Mouse (Mus musculus) liver, embryonic 13.5 days (tissue): ENCODE results near the gene Nek10. TPM values are rescaled to one million over a fixed set of nuclear protein-coding genes. Genes with fewer than 3 reads are reported as not detected.

ENCODE experiments used
- ATAC-seq: fragments of 200-750 bp; cut with Nextera tagmentation; 2 replicates; pipeline ENCODE4 v1.8.0; 2017; ENCODE audit warnings: low read depth, mild to moderate bottlenecking, moderate number of reproducible peaks, moderate library complexity
- DNase-seq: peaks from one replicate; pipeline ENCODE4 v3.0.0; 2022
- H3K27ac ChIP-seq: fragments of 300-500 bp; sonication (generic); 2 replicates; pipeline ENCODE4 v1.5.1; 2015; ENCODE audit warnings: moderate library complexity, mild to moderate bottlenecking, inconsistent platforms
- H3K27me3 ChIP-seq: fragments of 300-500 bp; sonication (generic); 2 replicates; pipeline ENCODE4 v1.6.1; 2015; ENCODE audit warnings: mild to moderate bottlenecking, inconsistent platforms
- H3K36me3 ChIP-seq: fragments of 300-500 bp; sonication (generic); 2 replicates; pipeline ENCODE4 v1.6.1; 2015; ENCODE audit warnings: mild to moderate bottlenecking, inconsistent platforms
- H3K4me1 ChIP-seq: fragments of 300-500 bp; sonication (generic); replicated peaks from 2 replicates; pipeline ENCODE4 v1.6.1; 2015; ENCODE audit warnings: inconsistent platforms
- H3K4me2 ChIP-seq: fragments of 300-500 bp; sonication (generic); 2 replicates; pipeline ENCODE4 v1.6.1; 2015; ENCODE audit warnings: inconsistent platforms, mild to moderate bottlenecking, moderate library complexity
- H3K4me3 ChIP-seq: fragments of 300-500 bp; sonication (generic); replicated peaks from 2 replicates; pipeline ENCODE4 v1.5.1; 2015; ENCODE audit warnings: mild to moderate bottlenecking, inconsistent platforms
- H3K9ac ChIP-seq: fragments of 300-500 bp; sonication (generic); 2 replicates; pipeline ENCODE4 v1.6.1; 2015; ENCODE audit warnings: mild to moderate bottlenecking, inconsistent platforms
- H3K9me3 ChIP-seq: fragments of 300-500 bp; sonication (generic); replicated peaks from 2 replicates; pipeline ENCODE4 v1.6.1; 2016; ENCODE audit warnings: inconsistent platforms
- WGBS: fragments of 180-500 bp; shearing (Covaris S2); methylation state at CpG from one replicate; pipeline ENCODE4 v1.1.7; 2015; ENCODE audit not compliant: insufficient replicate concordance; 5-methylcytosine and 5-hydroxymethylcytosine counted together
- polyA plus RNA-seq: library from polyadenylated mRNA; unstranded; fragments of >200 nt; fragmentation: Nextera tagmentation; extraction: Ambion mirVana; gene quantifications from 2 replicates; pipeline ENCODE4 v1.2.1, GENCODE M21; 2015

The Nek10 gene
- polyA plus RNA-seq, 1 experiment from 2014 or later, result not detected

- 35% methylated on average over 1 of the region's 1 CpGs for WGBS
- Histone ChIP-seq H3K36me3 (no peaks in the 10 kb centered on the region), H3K27ac (no peak overlapping the region), H3K9me3 (no peaks in the 10 kb centered on the region), H3K4me3 (no peak overlapping the region), H3K4me1 (no peaks in the 10 kb centered on the region), H3K27me3 (no peaks in the 10 kb centered on the region), H3K4me2 (no peak overlapping the region), H3K9ac (no peak overlapping the region)
- ATAC-seq, result no peak
- no peak for DNase-seq
Measured at GRCm38 (mm10) chr14:14833498-14833897, 30.3 kb downstream of the Nek10 start.

- Histone ChIP-seq H3K36me3 (no peaks in the 10 kb centered on the region), H3K9ac (no peak overlapping the region), H3K27me3 (no peaks in the 10 kb centered on the region), H3K27ac (no peak overlapping the region), H3K4me1 (no peaks in the 10 kb centered on the region), H3K4me2 (no peak overlapping the region), H3K4me3 (no peak overlapping the region), H3K9me3 (no peaks in the 10 kb centered on the region)
- DNase-seq, result no peak
- no peak for ATAC-seq
- 38% methylated on average over 2 of the region's 2 CpGs for WGBS
Measured at GRCm38 (mm10) chr14:14834266-14834665, 31.1 kb downstream of the Nek10 start.

GRCm38 (mm10) chr14:14837627-14838026 lies 34.4 kb downstream of the Nek10 start:
- Histone ChIP-seq H3K9ac (no peak overlapping the region), H3K4me1 (no peaks in the 10 kb centered on the region), H3K27me3 (no peaks in the 10 kb centered on the region), H3K4me2 (no peak overlapping the region), H3K27ac (no peak overlapping the region), H3K9me3 (no peaks in the 10 kb centered on the region), H3K36me3 (no peaks in the 10 kb centered on the region), H3K4me3 (no peak overlapping the region)
- DNase-seq, result no peak
- WGBS, result 70% methylated on average over 4 of the region's 4 CpGs
- no peak for ATAC-seq

- no peaks in the 10 kb centered on the region for H3K4me1 ChIP-seq
- H3K9me3 ChIP-seq, result no peaks in the 10 kb centered on the region
- H3K9ac ChIP-seq, result no peak overlapping the region
- no peak overlapping the region for H3K4me3 ChIP-seq
- ATAC-seq (no peak), DNase-seq (no peak)
- WGBS, result 38% methylated on average over 1 of the region's 1 CpGs
- no peak overlapping the region for H3K27ac ChIP-seq
- H3K27me3 ChIP-seq, result no peaks in the 10 kb centered on the region
- no peaks in the 10 kb centered on the region for H3K36me3 ChIP-seq
- H3K4me2 ChIP-seq, result no peak overlapping the region
Measured at GRCm38 (mm10) chr14:14838109-14838508, 34.9 kb downstream of the Nek10 start.

GRCm38 (mm10) chr14:14842734-14843530 lies 39.7 kb downstream of the Nek10 start:
- no peaks in the 10 kb centered on the region for H3K27me3 ChIP-seq
- H3K4me3 ChIP-seq, result no peak overlapping the region
- WGBS, result 63% methylated on average over 8 of the region's 8 CpGs
- no peaks in the 10 kb centered on the region for H3K4me1 ChIP-seq
- no peak overlapping the region for H3K27ac ChIP-seq
- no peaks in the 10 kb centered on the region for H3K9me3 ChIP-seq
- no peak for DNase-seq
- no peak overlapping the region for H3K4me2 ChIP-seq
- ATAC-seq, result no peak
- no peaks in the 10 kb centered on the region for H3K36me3 ChIP-seq
- H3K9ac ChIP-seq, result no peak overlapping the region

GRCm38 (mm10) chr14:14852838-14853237 lies 49.6 kb downstream of the Nek10 start:
- H3K4me3 ChIP-seq, result no peak overlapping the region
- 19% methylated on average over 3 of the region's 3 CpGs for WGBS
- no peak for ATAC-seq
- H3K27ac ChIP-seq, result no peak overlapping the region
- no peak for DNase-seq
- H3K27me3 ChIP-seq, result no peaks in the 10 kb centered on the region
- H3K4me2 ChIP-seq, result no peak overlapping the region
- no peak overlapping the region for H3K9ac ChIP-seq
- H3K36me3 ChIP-seq, result no peaks in the 10 kb centered on the region
- no peaks in the 10 kb centered on the region for H3K9me3 ChIP-seq
- H3K4me1 ChIP-seq, result no peaks in the 10 kb centered on the region

- Histone ChIP-seq H3K4me1 (no peaks in the 10 kb centered on the region), H3K4me2 (no peak overlapping the region), H3K9me3 (no peaks in the 10 kb centered on the region), H3K27me3 (no peaks in the 10 kb centered on the region), H3K9ac (no peak overlapping the region), H3K36me3 (no peaks in the 10 kb centered on the region), H3K27ac (no peak overlapping the region), H3K4me3 (no peak overlapping the region)
- ATAC-seq, result no peak
- no peak for DNase-seq
- WGBS, result 51% methylated on average over 3 of the region's 3 CpGs
Measured at GRCm38 (mm10) chr14:14860331-14860730, 57.1 kb downstream of the Nek10 start.

GRCm38 (mm10) chr14:14863690-14864356 lies 60.6 kb downstream of the Nek10 start:
- H3K9ac ChIP-seq, result no peak overlapping the region
- H3K27me3 ChIP-seq, result no peaks in the 10 kb centered on the region
- no peaks in the 10 kb centered on the region for H3K36me3 ChIP-seq
- no peak overlapping the region for H3K4me2 ChIP-seq
- no peak for ATAC-seq
- 30% methylated on average over 7 of the region's 7 CpGs for WGBS
- H3K9me3 ChIP-seq, result no peaks in the 10 kb centered on the region
- no peak overlapping the region for H3K27ac ChIP-seq
- no peaks in the 10 kb centered on the region for H3K4me1 ChIP-seq
- H3K4me3 ChIP-seq, result no peak overlapping the region
- DNase-seq, result peak; percentile 6

- H3K27me3 ChIP-seq, result no peaks in the 10 kb centered on the region
- no peak overlapping the region for H3K4me3 ChIP-seq
- WGBS, result 46% methylated on average over 2 of the region's 2 CpGs
- no peak overlapping the region for H3K9ac ChIP-seq
- no peaks in the 10 kb centered on the region for H3K4me1 ChIP-seq
- H3K9me3 ChIP-seq, result no peaks in the 10 kb centered on the region
- no peak overlapping the region for H3K4me2 ChIP-seq
- H3K36me3 ChIP-seq, result no peaks in the 10 kb centered on the region
- H3K27ac ChIP-seq, result no peak overlapping the region
- DNase-seq, result no peak
- no peak for ATAC-seq
Measured at GRCm38 (mm10) chr14:14869239-14869638, 66.0 kb downstream of the Nek10 start.

GRCm38 (mm10) chr14:14870059-14870458 lies 66.8 kb downstream of the Nek10 start:
- H3K27me3 ChIP-seq, result no peaks in the 10 kb centered on the region
- no peaks in the 10 kb centered on the region for H3K4me1 ChIP-seq
- no peaks in the 10 kb centered on the region for H3K36me3 ChIP-seq
- H3K4me3 ChIP-seq, result no peak overlapping the region
- WGBS, result 57% methylated on average over 2 of the region's 2 CpGs
- H3K4me2 ChIP-seq, result no peak overlapping the region
- H3K9ac ChIP-seq, result no peak overlapping the region
- DNase-seq (no peak), ATAC-seq (no peak)
- no peak overlapping the region for H3K27ac ChIP-seq
- H3K9me3 ChIP-seq, result no peaks in the 10 kb centered on the region

GRCm38 (mm10) chr14:14870463-14870862 lies 67.2 kb downstream of the Nek10 start:
- Histone ChIP-seq H3K4me1 (no peaks in the 10 kb centered on the region), H3K4me2 (no peak overlapping the region), H3K9ac (no peak overlapping the region), H3K27me3 (no peaks in the 10 kb centered on the region), H3K36me3 (no peaks in the 10 kb centered on the region), H3K9me3 (no peaks in the 10 kb centered on the region), H3K27ac (no peak overlapping the region), H3K4me3 (no peak overlapping the region)
- DNase-seq, result no peak
- no peak for ATAC-seq
- WGBS, result 43% methylated on average over 3 of the region's 3 CpGs

- H3K4me2 ChIP-seq, result no peak overlapping the region
- no peak overlapping the region for H3K27ac ChIP-seq
- no peak overlapping the region for H3K9ac ChIP-seq
- ATAC-seq, result no peak
- H3K36me3 ChIP-seq, result no peaks in the 10 kb centered on the region
- H3K4me3 ChIP-seq, result no peak overlapping the region
- no peak for DNase-seq
- 83% methylated on average over 1 of the region's 1 CpGs for WGBS
- no peaks in the 10 kb centered on the region for H3K9me3 ChIP-seq
- no peaks in the 10 kb centered on the region for H3K27me3 ChIP-seq
- no peaks in the 10 kb centered on the region for H3K4me1 ChIP-seq
Measured at GRCm38 (mm10) chr14:14871121-14871520, 67.9 kb downstream of the Nek10 start.
